Mouse (Mus musculus): ENCODE measurements around the gene Trim16. TPM values are rescaled to one million over a fixed set of nuclear protein-coding genes. Genes with fewer than 3 reads are reported as not detected.

Gene Trim16
- polyA plus RNA-seq, 1 experiment from 2014 or later = 8.4 TPM

DNA sequence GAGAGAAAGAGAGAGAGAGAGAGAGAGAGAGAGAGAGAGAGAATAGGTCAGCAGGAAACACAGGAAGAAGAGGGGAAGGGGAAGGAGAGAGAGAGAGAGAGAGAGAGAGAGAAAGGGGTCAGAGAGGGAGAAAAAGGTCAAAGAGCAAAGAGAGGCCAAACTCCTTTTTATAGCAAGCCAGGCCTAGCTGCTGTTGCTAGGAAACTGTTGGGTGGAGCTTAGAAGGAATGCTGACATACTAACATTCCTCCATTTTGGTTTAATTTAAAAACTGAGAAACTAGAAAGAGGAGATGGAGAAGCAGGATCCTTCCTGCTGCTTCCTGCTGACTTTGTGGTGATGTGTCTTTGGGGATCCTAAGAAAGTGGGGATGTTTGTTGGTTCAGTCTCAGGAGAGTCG is 55.7 kb downstream of the Trim16 start:
- WGBS = 82% methylated on average over 1 of the region's 1 CpGs
- no peak overlapping the region for H3K4me2 ChIP-seq
- peaks cover 15% of the 10 kb centered on the region for H3K4me1 ChIP-seq (replicated peaks)
- no peak overlapping the region for H3K4me3 ChIP-seq
- ATAC-seq (ENCODE audit: low FRiP score, low read depth) = no peak
- H3K27me3 ChIP-seq = no peaks in the 10 kb centered on the region
- no peak overlapping the region for H3K9ac ChIP-seq
- no peaks in the 10 kb centered on the region for H3K9me3 ChIP-seq
- H3K36me3 ChIP-seq = no peaks in the 10 kb centered on the region
- no peak overlapping the region for H3K27ac ChIP-seq (replicated peaks)

- 81% methylated on average over 4 of the region's 4 CpGs for WGBS
- Histone ChIP-seq H3K4me2 (no peak overlapping the region), H3K27me3 (no peaks in the 10 kb centered on the region), H3K27ac (replicated peaks) (no peak overlapping the region), H3K9ac (no peak overlapping the region), H3K9me3 (no peaks in the 10 kb centered on the region), H3K4me3 (no peak overlapping the region), H3K36me3 (no peaks in the 10 kb centered on the region), H3K4me1 (replicated peaks) (peaks cover 15% of the 10 kb centered on the region)
- no peak for ATAC-seq (ENCODE audit: low FRiP score, low read depth)
Measured at GRCm38 (mm10) chr11:62876445-62876844, 56.4 kb downstream of the Trim16 start.

GRCm38 (mm10) chr11:62877391-62877790 is 57.4 kb downstream of the Trim16 start:
- H3K4me3 ChIP-seq = no peak overlapping the region
- no peaks in the 10 kb centered on the region for H3K27me3 ChIP-seq
- H3K27ac ChIP-seq (replicated peaks) = no peak overlapping the region
- H3K4me1 ChIP-seq (replicated peaks) = peaks cover 15% of the 10 kb centered on the region
- no peaks in the 10 kb centered on the region for H3K36me3 ChIP-seq
- H3K9ac ChIP-seq = no peak overlapping the region
- no peaks in the 10 kb centered on the region for H3K9me3 ChIP-seq
- ATAC-seq (ENCODE audit: low FRiP score, low read depth) = no peak
- no peak overlapping the region for H3K4me2 ChIP-seq
- 87% methylated on average over 1 of the region's 1 CpGs for WGBS

DNA sequence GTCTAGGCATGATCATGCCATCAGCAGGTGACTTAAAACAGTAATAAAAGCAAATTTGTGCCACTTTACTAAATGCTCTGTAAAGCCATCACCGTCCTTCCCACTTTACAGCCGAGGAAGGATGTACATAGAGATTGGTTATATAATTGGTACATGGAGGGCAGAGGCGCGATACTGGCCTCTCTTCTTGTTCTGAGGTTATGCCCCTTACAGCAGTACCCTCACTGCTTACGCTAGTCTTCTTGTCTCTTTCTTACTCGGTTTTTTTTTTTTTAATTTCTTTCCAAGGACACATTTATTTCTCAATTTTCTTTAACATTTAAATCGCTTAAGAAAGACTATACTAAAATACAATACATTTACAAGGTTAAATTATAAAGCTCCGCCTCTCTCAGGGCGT is 58.7 kb downstream of the Trim16 start:
- no peaks in the 10 kb centered on the region for H3K27me3 ChIP-seq
- peak overlapping the region; percentile 89 for H3K27ac ChIP-seq (replicated peaks)
- H3K9ac ChIP-seq = peak overlapping the region; percentile 95
- no peaks in the 10 kb centered on the region for H3K36me3 ChIP-seq
- peak overlapping the region; percentile 85 for H3K4me2 ChIP-seq
- H3K4me1 ChIP-seq (replicated peaks) = peaks cover 15% of the 10 kb centered on the region
- no peak for ATAC-seq (ENCODE audit: low FRiP score, low read depth)
- peak overlapping the region; percentile 93 for H3K4me3 ChIP-seq
- 27% methylated on average over 9 of the region's 9 CpGs for WGBS
- no peaks in the 10 kb centered on the region for H3K9me3 ChIP-seq

DNA sequence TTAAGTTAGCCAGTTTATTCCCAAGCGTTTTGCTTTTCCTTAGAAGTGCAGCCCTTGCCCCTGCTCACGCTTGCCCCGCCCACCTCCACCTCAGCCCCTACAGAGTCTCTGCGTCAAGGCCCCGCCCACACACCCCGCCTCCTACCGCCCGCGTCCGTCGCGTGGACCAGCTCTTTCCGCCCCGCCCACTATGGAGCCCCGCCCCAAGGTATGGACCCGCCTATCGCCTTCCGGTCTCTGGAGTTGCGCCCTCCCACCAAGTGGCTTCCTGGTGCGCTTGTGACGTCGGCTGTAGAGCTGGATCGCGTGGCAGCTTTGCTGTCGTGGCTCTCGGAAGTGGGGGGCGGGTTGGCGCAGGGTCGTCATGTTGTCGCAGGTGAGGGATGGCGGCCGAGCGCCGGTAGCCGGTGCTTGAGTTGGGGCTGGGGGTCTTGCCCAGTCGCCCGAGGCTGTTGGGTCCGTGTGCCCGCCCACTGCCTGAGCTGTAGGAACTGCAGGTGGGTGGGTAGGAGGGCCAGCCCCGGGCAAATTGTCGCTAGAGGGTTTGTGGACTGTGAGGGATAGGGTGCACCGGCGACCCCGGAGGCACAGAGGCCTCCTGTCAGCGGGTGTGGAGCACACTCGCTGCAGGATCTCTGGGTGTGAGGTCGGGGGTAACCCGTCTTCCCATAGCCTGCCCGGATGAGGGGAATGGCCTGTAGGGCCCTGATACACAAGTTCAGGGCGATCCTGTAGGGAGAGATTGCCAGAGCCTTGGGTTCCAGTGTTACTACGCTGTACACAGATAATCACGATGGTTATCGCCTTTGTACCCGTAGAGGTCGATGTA is 59.4 kb downstream of the Trim16 start, which contains the start of gene Tvp23b:
Gene Tvp23b (plus strand): TSS at position 236 of the 829 bp plus-strand sequence.
- Histone ChIP-seq H3K27me3 (no peaks in the 10 kb centered on the region), H3K36me3 (peaks cover 4% of the 10 kb centered on the region; the same call in 1 of the 2 replicates), H3K4me2 (peak within 1 kb of the TSS; percentile 85), H3K27ac (replicated peaks) (peak within 1 kb of the TSS; percentile 89), H3K9ac (peak within 1 kb of the TSS; percentile 95), H3K4me3 (peak within 1 kb of the TSS; percentile 93), H3K9me3 (no peaks in the 10 kb centered on the region), H3K4me1 (replicated peaks) (peaks cover 15% of the 10 kb centered on the region)
- 1% methylated on average over 55 of the region's 55 CpGs for WGBS
- peak; percentile 98 for ATAC-seq (ENCODE audit: low FRiP score, low read depth)

GRCm38 (mm10) chr11:62883407-62883806 is 63.4 kb downstream of the Trim16 start:
- 93% methylated on average over 8 of the region's 8 CpGs for WGBS
- no peak overlapping the region for H3K4me2 ChIP-seq
- H3K4me1 ChIP-seq (replicated peaks) = peaks cover 12% of the 10 kb centered on the region
- no peaks in the 10 kb centered on the region for H3K27me3 ChIP-seq
- H3K9ac ChIP-seq = no peak overlapping the region
- H3K36me3 ChIP-seq = peaks cover 24% of the 10 kb centered on the region
- no peak overlapping the region for H3K4me3 ChIP-seq
- H3K9me3 ChIP-seq = no peaks in the 10 kb centered on the region
- ATAC-seq (ENCODE audit: low FRiP score, low read depth) = no peak
- H3K27ac ChIP-seq (replicated peaks) = no peak overlapping the region

GRCm38 (mm10) chr11:62885323-62885722 is 65.3 kb downstream of the Trim16 start:
- WGBS = 79% methylated on average over 5 of the region's 5 CpGs
- Histone ChIP-seq H3K27ac (replicated peaks) (no peak overlapping the region), H3K36me3 (peaks cover 31% of the 10 kb centered on the region), H3K4me3 (no peak overlapping the region), H3K9me3 (no peaks in the 10 kb centered on the region), H3K4me2 (no peak overlapping the region), H3K9ac (no peak overlapping the region), H3K27me3 (no peaks in the 10 kb centered on the region), H3K4me1 (replicated peaks) (peaks cover 3% of the 10 kb centered on the region)
- ATAC-seq (ENCODE audit: low FRiP score, low read depth) = no peak

- no peak for ATAC-seq (ENCODE audit: low FRiP score, low read depth)
- Histone ChIP-seq H3K9ac (no peak overlapping the region), H3K4me1 (replicated peaks) (no peaks in the 10 kb centered on the region), H3K36me3 (peaks cover 36% of the 10 kb centered on the region), H3K4me3 (no peak overlapping the region), H3K27me3 (no peaks in the 10 kb centered on the region), H3K27ac (replicated peaks) (no peak overlapping the region), H3K4me2 (no peak overlapping the region), H3K9me3 (no peaks in the 10 kb centered on the region)
- 86% methylated on average over 4 of the region's 4 CpGs for WGBS
Measured at GRCm38 (mm10) chr11:62890796-62891195, 70.8 kb downstream of the Trim16 start.

DNA sequence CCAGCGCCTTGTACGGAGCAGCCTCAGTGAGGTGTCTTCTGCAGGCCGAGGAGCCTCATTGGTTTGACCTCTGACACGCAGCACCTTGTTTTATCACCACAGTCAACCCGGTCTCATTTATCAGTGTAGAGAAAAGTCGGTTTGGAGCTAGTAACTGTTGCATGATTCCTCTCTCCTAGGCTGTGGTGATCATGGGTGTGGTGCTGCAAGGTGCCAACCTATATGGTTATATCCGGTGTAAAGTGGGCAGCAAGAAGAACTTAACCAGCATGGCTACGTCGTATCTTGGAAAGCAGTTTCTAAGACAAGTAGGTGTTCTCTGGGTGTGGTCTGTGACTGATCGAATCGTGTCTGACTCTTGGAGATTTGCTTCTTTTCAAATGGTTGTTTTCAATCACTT is 71.7 kb downstream of the Trim16 start:
- no peak for ATAC-seq (ENCODE audit: low FRiP score, low read depth)
- no peak overlapping the region for H3K27ac ChIP-seq (replicated peaks)
- WGBS = 95% methylated on average over 11 of the region's 11 CpGs
- H3K36me3 ChIP-seq = peaks cover 34% of the 10 kb centered on the region
- no peak overlapping the region for H3K4me2 ChIP-seq
- no peak overlapping the region for H3K4me3 ChIP-seq
- H3K27me3 ChIP-seq = no peaks in the 10 kb centered on the region
- H3K9me3 ChIP-seq = no peaks in the 10 kb centered on the region
- H3K4me1 ChIP-seq (replicated peaks) = no peaks in the 10 kb centered on the region
- H3K9ac ChIP-seq = no peak overlapping the region

Other genes starting within 250 kb of the Trim16 start
- gene Trpv2, start 245.7 kb upstream of the Trim16 start, polyA plus RNA-seq (2015; fragmentation: Nextera tagmentation; extraction: Ambion mirVana) = 30.9 and 31.2 TPM in 2 replicates
- gene Lrrc75a, start 171.7 kb upstream of the Trim16 start, polyA plus RNA-seq (2015; fragmentation: Nextera tagmentation; extraction: Ambion mirVana) = 12.4 and 12.9 TPM in 2 replicates
- gene Mmgt2, start 171.6 kb upstream of the Trim16 start, polyA plus RNA-seq (2015; fragmentation: Nextera tagmentation; extraction: Ambion mirVana) = 23.7 and 26.4 TPM in 2 replicates
- gene Zfp287, start 88.3 kb upstream of the Trim16 start, polyA plus RNA-seq (2015; fragmentation: Nextera tagmentation; extraction: Ambion mirVana) = 17.6 and 20.2 TPM in 2 replicates
- not detected in 2 replicates for gene Gm10428, start 67.1 kb upstream of the Trim16 start, polyA plus RNA-seq (2015; fragmentation: Nextera tagmentation; extraction: Ambion mirVana)
- gene Zfp286, start 30.8 kb upstream of the Trim16 start, polyA plus RNA-seq (2015; fragmentation: Nextera tagmentation; extraction: Ambion mirVana) = 27.0 and 31.0 TPM in 2 replicates
- 0.18 and 0.66 TPM in 2 replicates for gene Fbxw10, start 26.8 kb downstream of the Trim16 start, polyA plus RNA-seq (2015; fragmentation: Nextera tagmentation; extraction: Ambion mirVana)
- gene Tvp23b, start 59.2 kb downstream of the Trim16 start, polyA plus RNA-seq (2015; fragmentation: Nextera tagmentation; extraction: Ambion mirVana) = 52.4 and 53.8 TPM in 2 replicates
- not detected in 2 replicates for gene Cdrt4, start 131.0 kb downstream of the Trim16 start, polyA plus RNA-seq (2015; fragmentation: Nextera tagmentation; extraction: Ambion mirVana)
- gene Tekt3, start 241.4 kb downstream of the Trim16 start, polyA plus RNA-seq (2015; fragmentation: Nextera tagmentation; extraction: Ambion mirVana) = not detected in 2 replicates